Mouse (Mus musculus) kidney, adult 8-10 months (tissue): ENCODE results near the gene Mthfd1.

ENCODE experiments used
- DNase-seq, 2 experiments: peaks; one replicate each; pipeline ENCODE4 v3.0.0; 2022

Gene Mthfd1

GRCm38 (mm10) chr12:76263876-76264275, 8.8 kb downstream of the Mthfd1 start:
- DNase-seq, result peak; percentile 63

DNA sequence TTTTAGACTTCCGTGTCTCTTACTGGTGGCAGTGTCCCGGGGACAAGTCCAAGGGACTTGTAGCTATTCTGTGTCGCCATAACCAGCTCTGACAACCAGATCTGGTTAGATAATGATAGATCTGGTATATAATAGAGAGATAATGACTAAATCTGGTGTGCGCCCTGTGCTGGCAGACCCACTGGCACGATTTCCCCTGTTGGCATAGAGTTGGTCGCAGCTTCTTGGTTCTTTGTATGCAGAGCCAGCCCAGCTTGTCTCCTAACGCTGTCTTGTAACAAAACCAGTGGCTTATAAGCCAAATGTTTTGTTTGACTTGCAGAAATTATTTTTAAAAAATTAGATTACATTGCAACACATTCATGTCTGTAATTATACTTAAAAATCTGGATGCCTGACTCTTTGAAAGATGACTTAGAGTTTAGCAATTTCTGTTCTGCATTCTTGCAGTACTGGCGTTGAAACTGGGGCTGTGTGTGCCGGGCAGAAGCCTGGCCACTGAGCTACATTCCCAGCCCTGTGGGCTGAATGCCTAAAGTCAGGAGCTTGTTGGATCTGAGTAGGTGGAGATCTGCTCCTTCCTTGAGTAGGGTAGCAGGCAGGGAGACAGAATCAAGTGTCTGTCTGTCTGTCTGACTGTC, 9.3 kb downstream of the Mthfd1 start:
- DNase-seq, result no peak

DNA sequence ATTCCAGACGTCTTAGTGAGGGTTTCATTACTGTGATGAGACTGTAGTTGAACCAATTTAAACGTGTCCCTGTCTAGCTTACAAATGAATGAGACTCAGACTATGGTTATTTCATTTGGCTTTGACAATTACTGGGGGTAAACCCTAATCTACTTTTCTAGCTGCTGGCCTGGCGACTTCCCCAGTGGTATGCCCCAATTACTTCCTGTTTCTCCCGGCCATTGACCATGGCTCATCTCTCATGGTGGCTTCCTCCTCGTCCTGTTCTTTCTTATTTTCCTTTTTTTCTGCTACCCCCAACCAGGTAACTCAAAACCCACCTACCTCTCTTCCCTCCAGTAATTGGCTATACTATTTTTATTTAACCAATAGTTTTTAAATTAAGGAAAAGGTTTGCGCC, 9.9 kb downstream of the Mthfd1 start:
- DNase-seq, result no peak

GRCm38 (mm10) chr12:76266875-76267274, 11.8 kb downstream of the Mthfd1 start:
- DNase-seq, result peak in 1 of 2 experiments; percentile 52

DNA sequence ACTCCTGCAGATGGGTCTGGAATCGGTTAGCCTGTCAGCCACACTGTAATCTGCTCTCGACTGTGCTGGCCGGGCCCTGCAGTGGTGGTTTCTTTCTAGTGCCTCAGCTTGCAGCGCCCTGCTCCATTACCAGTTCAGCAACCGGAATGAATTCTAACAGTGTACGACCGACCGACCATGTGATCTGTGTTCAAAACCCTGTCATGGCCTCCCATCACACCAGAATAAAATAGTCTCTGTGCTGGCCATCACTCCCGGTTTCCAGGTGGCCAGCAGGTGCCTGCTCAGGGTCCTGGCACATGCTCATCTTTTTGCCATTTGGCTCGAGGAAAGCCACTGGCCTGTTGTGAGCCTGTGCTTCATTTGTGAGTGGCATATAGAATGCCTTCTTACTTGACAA, 13.6 kb downstream of the Mthfd1 start:
- no peak for DNase-seq

GRCm38 (mm10) chr12:76269196-76269595, 14.1 kb downstream of the Mthfd1 start:
- no peak for DNase-seq

DNA sequence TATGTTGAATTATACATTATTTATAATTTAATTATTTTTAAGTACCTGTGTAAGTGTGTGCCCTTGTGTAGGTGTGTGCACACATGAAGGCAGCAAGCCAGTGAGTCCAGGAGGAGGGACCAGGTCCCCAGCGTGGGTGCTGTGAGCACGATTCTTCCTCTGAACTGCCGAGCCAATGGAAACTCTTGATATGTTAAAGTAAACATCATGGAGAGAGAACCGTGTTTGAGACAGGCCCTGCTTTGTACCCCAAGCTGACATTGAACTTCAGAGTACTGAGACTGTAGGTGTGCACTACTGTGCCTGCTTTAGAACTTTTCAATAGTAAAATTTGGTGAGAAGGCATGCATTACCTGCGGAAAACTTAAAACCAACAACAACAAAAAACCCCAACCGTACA, 16.4 kb downstream of the Mthfd1 start:
- no peak for DNase-seq

DNA sequence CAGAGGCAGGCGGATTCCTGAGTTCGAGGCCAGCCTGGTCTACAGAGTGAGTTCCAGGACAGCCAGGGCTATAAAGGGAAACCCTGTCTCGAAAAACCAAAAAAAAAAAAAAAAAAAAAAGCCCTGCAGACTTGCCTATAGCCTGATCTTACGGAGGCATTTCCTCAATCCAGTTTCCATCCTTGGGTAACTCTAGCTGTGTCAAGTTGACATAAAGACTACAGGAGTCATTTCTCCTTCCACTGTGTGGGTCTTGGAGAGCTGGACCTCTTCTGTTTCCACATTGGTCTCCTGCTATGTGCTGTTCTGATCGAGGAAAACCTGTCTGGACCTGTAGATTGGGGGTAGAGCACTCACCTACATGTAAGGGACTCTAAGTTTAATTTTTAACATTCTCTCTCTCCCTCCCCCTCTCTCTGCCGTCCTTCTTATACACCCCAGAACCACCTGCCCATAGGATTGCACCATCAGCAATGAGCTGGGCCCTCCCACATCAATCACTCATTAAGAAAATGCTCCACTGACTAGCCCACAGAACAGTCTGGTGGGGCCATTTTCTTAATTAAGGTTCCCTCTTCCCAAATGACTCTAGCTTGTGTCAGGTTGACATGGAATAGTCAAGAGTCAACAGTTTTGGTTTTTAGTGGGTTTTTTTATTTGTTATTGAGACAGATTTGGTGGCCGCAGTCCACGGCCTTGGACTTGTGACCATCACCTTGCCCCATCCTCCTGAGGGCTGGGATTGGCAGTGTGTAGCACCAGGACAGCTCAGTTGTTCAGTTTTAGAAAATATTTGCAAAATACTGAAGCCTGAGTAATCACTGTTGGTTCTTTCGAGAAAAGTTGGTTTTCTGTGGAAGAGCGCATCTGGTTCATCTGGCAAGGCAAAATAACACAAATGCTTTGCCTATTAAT, 17.8 kb downstream of the Mthfd1 start:
- no peak for DNase-seq

GRCm38 (mm10) chr12:76278209-76278608, 23.1 kb downstream of the Mthfd1 start:
- DNase-seq, result no peak

DNA sequence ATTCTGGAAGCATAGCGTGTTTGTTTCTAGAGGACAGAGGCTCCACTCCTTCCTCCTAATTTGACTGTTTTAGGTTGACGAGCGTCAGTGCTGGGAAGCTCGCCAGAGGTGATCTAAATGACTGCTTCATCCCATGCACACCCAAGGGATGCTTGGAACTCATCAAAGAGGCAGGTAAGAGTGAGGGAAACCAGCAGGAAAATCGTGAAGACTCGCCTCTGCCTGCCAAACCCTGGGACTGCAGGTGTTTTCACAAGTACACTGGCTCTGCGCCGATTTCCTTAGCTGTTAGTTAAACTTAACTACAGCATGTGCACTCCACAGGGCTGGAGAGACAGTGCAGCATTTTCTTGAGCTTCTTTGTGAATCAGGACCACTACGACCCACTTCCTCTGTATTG, 25.5 kb downstream of the Mthfd1 start:
- DNase-seq, result no peak

DNA sequence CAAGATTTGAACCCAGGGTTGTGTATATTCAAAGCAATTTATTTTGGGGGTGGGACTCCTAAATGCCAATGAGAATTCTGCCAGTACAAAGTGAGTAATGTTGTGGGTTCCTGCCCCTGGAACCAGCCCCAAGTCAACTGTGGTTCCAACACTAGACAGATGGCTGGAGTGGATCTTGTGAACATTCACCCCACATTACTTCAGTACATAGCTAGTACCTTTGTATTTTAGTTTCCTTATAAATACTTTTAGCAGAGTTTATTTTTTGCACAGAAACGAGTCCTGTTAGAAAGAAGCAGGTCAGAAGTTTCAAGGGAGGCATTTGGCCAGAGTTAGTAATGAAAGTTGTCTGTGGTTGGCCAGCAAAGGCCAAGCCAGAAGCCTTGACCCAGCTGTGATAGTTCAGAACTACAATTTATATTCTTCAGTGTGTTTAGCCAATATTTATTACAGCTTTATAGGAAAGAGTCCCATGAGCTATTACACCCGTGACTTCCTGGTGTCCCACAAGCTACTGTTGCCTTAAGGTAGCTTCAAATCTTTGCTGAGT, 26.1 kb downstream of the Mthfd1 start:
- no peak for DNase-seq

GRCm38 (mm10) chr12:76282132-76282531, 27.0 kb downstream of the Mthfd1 start:
- DNase-seq, result no peak

DNA sequence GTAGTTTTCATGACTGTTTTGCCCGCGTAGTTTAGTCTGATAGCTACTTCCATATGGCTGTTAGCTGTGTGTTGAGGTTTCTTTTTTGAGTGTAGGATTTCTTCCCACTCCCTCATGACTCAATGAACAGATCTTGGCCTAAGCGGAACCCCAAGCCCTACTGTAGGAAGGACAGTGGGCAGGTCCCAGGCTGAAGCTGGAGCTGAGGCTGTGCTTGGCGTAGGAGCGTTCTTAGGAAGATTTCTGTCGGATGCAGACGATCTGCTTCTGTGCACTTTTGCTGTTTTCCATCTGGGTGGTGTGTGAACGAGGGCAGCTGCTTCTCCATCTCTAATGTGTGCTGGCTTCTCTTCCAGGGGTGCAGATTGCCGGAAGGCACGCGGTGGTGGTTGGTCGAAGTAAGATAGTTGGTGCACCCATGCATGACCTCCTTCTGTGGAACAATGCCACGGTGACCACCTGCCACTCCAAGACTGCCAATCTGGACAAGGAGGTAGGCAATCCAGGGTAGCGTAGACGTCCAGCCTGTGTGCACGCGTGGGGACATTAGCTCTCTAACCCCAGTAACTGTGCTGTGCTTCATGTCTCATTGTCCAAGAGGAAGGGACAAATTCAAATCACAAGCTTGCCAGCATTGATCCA, 27.6 kb downstream of the Mthfd1 start:
- no peak for DNase-seq

DNA sequence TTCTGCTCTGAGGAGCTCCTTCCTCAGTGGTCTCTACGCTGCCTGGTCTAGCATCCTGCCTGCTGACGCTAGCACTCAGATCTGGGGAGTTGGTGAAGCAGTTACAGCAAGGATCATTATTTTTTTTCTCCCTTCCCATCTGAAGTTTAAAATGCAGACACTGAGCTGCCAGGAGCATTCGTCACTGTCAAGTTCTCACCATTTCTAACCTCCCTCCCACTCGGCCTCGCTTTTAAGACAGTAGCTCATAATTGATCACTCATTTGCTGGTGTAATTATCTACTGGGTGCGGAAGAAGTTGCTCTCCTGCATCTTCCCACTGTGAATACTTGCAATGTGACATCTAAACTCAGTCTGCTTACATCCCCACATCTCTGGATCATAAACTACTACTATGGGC, 30.3 kb downstream of the Mthfd1 start:
- no peak for DNase-seq

DNA sequence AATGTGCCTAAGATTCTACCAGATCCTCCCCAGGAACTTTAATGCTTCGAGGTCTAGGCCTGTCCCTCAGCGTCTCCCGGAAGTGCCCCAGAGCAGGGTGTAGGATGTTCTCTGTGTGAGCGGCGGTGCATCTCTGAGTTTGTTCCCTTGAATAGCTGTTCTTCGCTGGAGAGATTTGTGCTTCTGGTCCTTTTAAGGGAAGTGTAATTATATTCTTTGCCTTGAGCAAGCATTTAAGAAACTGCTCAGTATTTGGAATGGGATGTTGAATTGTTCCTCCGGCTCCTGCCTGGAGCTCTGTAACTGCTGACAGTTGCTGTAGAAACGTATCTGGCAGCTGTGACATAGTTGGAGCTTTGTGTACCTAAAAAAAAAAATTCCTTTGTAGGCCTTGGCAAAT, 32.9 kb downstream of the Mthfd1 start:
- no peak for DNase-seq

DNA sequence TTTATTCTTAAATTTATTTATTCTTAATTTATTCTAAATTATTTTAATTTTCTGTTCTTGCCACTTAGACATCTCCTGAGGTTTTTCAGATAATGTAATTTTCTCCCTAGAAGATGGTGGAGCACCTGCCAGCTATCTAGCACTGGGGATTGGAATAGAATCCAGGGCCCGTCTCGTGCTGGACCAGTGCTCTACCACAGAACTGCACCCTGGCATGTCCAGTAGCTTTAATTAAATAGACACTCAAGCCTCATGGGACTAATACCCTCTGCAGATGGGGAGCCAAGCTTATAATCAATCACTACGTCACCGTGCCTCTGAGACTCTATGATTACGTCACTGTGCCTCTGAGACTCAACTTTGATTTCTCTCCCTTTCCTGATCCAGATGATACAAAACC, 33.4 kb downstream of the Mthfd1 start:
- no peak for DNase-seq

GRCm38 (mm10) chr12:76289428-76289827, 34.3 kb downstream of the Mthfd1 start:
- no peak for DNase-seq

DNA sequence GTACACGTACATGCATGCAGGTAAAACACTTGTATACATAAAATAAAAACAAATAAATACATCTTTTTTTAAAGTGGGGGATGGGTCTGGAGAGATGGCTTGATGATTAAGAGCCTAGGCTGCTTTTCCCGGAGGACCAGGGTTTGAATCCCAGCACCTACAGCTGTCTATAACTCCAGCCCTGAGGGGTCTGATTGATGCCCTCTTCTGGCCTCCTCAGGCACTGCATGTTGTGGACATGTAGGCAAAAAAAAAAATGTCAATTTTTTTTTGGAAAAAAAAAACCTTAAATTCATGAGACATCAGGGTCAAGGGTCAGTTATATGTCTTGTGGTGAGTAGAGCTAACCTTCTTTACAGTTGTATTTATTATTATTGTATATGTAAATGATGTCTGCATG, 35.2 kb downstream of the Mthfd1 start:
- no peak for DNase-seq

DNA sequence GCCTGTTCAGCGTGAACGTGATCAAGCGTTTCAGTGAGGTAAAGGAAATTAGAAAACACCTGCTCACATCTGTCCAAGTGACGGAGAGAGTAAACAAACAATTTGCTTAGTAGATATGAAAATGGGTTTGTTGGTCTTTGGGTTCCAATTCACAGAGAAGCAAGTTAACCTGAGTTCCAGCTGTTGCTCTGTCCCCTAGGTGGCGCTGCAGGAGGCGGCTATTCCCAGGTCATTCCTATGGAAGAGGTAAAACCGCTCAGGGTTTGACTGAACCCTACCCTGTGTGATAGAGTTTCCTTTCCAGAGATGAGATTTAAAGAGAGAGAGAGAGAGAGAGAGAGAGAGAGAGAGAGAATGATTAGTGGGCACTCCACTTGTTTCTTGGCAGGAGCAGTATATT, 38.1 kb downstream of the Mthfd1 start:
- peak in 1 of 2 experiments; percentile 58 for DNase-seq

- no peak for DNase-seq
Measured at GRCm38 (mm10) chr12:76297830-76298229, 42.7 kb downstream of the Mthfd1 start.

DNA sequence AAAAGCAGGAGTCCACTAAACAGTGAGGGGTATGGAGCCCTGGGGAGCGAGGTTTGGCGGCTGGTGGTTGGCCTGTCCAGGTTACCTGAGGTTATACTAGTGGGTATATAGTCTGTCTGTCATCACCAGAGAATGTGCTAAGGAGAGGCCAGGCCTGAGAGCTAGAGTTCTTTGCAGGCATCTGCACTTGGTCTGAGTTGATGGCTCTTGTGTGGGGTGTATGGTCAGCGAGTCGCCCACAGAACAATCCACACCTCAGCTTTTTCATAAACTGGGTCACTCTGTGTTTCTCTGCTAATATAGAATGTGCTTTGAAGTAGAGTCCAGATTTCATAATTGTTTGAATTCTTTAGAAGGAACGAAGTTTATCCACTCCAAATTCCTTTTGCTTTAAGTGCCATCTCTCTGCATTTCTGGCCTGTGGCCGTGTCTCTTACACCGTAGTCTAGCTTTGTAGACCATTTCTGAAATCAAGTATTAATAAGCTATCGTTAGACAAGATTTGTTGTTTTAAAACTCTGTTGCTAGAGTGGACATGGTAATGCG, 44.3 kb downstream of the Mthfd1 start:
- no peak for DNase-seq

DNA sequence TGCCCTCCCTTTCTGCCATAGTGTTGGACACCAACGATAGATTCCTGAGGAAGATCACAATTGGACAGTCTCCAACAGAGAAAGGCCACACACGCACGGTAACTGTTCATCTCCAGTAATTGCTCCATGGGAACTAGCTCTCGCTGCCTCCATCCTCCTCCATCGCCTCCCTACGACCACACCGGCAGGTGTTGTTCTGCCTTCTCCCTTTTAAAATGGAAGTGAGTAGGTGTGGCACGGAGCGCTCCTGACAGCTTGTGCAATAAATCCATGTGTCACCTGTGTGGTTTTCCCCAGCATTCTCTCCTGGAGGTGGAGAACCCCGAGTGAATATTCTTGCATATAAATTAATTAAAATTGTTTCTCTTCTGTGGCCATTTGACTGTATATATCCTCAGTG, 45.3 kb downstream of the Mthfd1 start:
- DNase-seq, result no peak

DNA sequence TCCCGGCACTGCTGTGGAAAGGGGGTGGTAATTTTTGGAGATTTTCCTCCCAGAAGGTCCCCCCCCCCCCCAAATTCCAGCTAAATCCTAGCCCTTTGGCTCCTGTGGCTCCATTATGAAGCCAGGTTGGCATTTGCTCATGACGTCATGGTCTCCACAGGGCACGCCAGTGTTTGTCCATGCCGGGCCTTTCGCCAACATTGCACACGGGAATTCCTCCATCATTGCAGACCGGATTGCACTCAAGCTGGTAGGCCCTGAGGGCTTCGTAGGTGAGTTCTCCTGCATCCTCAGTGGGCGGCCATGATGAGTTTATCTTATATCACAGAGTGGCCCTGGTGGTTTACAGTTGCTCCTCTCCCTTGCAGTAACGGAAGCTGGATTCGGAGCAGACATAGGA, 48.4 kb downstream of the Mthfd1 start:
- no peak for DNase-seq
